Mouse (Mus musculus) G1E (cell line): ENCODE measurements around the gene Itpk1. TPM values are rescaled to one million over a fixed set of nuclear protein-coding genes. Genes with fewer than 3 reads are reported as not detected.

ENCODE experiments used
- ATAC-seq: 2 replicates; pipeline ENCODE4 v1.8.0; 2016; ENCODE audit warnings: mild to moderate bottlenecking; ENCODE audit not compliant: insufficient number of reproducible peaks, poor library complexity, low FRiP score, severe bottlenecking; ENCODE audit errors: extremely low read depth
- DNase-seq: peaks from one replicate; pipeline ENCODE4 v3.0.0; 2012; ENCODE audit warnings: low spot score
- H3K27me3 ChIP-seq: 2 replicates; pipeline ENCODE4 v1.6.1; 2012; ENCODE audit warnings: mild to moderate bottlenecking, low read length, inconsistent platforms; ENCODE audit not compliant: insufficient read depth
- H3K36me3 ChIP-seq: replicated peaks from 2 replicates; pipeline ENCODE3; 2012; ENCODE audit warnings: mild to moderate bottlenecking, inconsistent platforms
- H3K4me1 ChIP-seq: 2 replicates; pipeline ENCODE4 v1.6.1; 2012; ENCODE audit warnings: low read depth, low read length, inconsistent platforms, mixed read lengths; ENCODE audit not compliant: insufficient read depth
- H3K4me3 ChIP-seq: 2 replicates; pipeline ENCODE4 v1.5.1; 2012; ENCODE audit warnings: low read depth, mild to moderate bottlenecking, inconsistent platforms, low read length, moderate library complexity, mixed read lengths
- H3K9me3 ChIP-seq: replicated peaks from 2 replicates; pipeline ENCODE4 v1.6.1; 2012; ENCODE audit warnings: inconsistent platforms
- CTCF ChIP-seq: IDR thresholded peaks from 2 replicates; pipeline ENCODE4 v1.5.1; 2012; ENCODE audit warnings: low read depth, low read length, inconsistent platforms, mixed read lengths
- GATA1 ChIP-seq: IDR thresholded peaks from 2 replicates; pipeline ENCODE4 v1.6.1; 2012; ENCODE audit warnings: borderline replicate concordance, low read length, inconsistent platforms, mixed read lengths
- GATA2 ChIP-seq: IDR thresholded peaks from 2 replicates; pipeline ENCODE4 v1.6.1; 2012; ENCODE audit warnings: low read depth, low read length, inconsistent platforms, borderline replicate concordance
- POLR2AphosphoS5 ChIP-seq: IDR thresholded peaks from 2 replicates; pipeline ENCODE4 v1.6.1; 2012; ENCODE audit warnings: low read depth, low read length, inconsistent platforms; ENCODE audit not compliant: insufficient replicate concordance
- TAL1 ChIP-seq: conservative IDR thresholded peaks from 2 replicates; pipeline ENCODE4 v1.6.1; 2012; ENCODE audit warnings: low read depth, low read length, inconsistent platforms, mixed read lengths
- polyA plus RNA-seq: library from polyadenylated mRNA; stranded (reverse); fragments of >175 nt; gene quantifications from 2 replicates; pipeline ENCODE4 v1.2.3, GENCODE M21; 2012
- total RNA-seq, 2 experiments: library from RNA; stranded (forward) in 1 of 2; stranded (reverse) in 1 of 2; fragments of 200-1000 nt in 1 of 2; fragments of >200 nt in 1 of 2; fragmentation: Nextera tagmentation in 1 of 2; gene quantifications; 2 replicates each; pipeline ENCODE4 v1.2.3; 2014 to 2017

The Itpk1 gene
- total and polyA plus RNA-seq, 3 experiments: 2.5 to 6.4 (median 2.7) TPM

DNA sequence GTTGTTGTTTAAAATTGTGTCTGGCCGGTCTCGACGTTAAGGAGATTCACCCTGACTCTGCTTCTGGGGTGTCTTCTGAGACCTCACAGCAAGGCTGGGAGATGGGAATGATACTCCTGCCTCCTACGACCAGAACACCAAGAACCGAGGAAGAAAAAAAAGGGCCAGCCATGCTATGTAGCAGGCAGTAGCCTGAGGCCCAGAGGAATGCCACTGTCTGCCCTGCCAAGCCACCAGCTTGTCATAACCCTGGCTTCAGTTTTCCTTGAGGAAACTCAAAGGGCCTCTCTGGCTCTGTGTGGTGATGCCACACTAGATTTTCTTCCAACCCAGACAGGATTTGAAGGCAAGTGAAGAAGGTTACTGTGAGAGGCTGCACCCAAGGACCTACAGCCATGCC lies 79.6 kb downstream of the Itpk1 start:
- Histone ChIP-seq H3K9me3 (no peaks in the 10 kb centered on the region), H3K27me3 (no peaks in the 10 kb centered on the region; the same call in 1 of the 2 replicates), H3K4me3 (no peak overlapping the region), H3K4me1 (no peaks in the 10 kb centered on the region), H3K36me3 (peaks cover 15% of the 10 kb centered on the region)
- ATAC-seq (no peak), DNase-seq (no peak)
- TF ChIP-seq POLR2AphosphoS5 (no peak), CTCF (no peak), GATA1 (no peak), TAL1 (no peak), GATA2 (no peak)

DNA sequence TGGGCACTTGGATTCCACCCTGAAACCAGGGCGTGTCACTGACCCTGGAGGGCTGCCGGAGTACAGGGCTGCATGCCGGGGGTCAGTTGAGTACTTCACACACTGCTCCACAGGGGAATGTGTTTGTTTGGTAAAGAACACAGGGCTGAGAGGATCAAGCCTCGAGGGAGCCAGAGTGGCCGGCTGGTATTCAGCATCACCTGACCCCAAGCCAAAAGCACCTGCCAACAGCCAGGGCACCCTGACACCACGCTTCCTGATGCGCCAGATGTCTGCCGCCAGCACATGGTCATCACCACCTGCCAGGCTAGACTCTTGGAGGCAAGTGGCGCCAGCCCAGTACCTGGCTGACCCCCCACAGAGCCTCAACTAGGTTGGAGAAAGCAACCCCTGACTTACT lies 80.9 kb downstream of the Itpk1 start:
- no peak for ATAC-seq
- TF ChIP-seq GATA2: no peak
- no peak for TF ChIP-seq TAL1
- TF ChIP-seq GATA1: no peak
- TF ChIP-seq POLR2AphosphoS5: no peak
- TF ChIP-seq CTCF: no peak
- Histone ChIP-seq H3K27me3 (no peaks in the 10 kb centered on the region; the same call in 1 of the 2 replicates), H3K4me3 (0 out of 2 replicates have a peak overlapping the region, but pooled peaks have one; percentile 15), H3K36me3 (peaks cover 15% of the 10 kb centered on the region), H3K4me1 (no peaks in the 10 kb centered on the region), H3K9me3 (no peaks in the 10 kb centered on the region)
- DNase-seq: no peak

DNA sequence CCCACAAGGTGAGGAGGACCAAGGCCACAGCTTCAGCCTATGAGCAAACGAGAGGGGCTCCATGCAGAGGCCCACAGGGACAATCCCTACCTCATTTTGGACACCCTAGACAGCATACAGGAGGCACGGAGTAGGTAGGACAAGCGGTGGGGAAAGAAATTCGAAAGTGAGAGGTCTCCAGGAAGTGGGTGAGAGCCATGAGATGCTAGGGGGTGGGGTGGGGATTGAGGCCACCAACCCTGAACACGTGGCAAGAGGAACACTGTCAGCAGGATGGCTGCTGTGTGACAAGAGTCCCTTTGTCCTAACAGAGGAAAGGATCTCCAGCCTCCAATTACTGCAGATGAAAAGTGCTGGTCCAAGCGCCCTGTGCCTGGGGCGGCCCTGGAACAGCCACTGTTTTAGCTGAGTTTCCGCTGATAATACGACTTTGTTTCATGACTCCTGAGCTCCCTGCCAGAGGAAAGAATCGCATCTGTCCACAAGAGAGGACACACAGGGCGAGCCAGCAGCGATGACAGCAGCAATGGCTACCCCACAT lies 82.4 kb downstream of the Itpk1 start:
- no peak for DNase-seq
- ATAC-seq: no peak

DNA sequence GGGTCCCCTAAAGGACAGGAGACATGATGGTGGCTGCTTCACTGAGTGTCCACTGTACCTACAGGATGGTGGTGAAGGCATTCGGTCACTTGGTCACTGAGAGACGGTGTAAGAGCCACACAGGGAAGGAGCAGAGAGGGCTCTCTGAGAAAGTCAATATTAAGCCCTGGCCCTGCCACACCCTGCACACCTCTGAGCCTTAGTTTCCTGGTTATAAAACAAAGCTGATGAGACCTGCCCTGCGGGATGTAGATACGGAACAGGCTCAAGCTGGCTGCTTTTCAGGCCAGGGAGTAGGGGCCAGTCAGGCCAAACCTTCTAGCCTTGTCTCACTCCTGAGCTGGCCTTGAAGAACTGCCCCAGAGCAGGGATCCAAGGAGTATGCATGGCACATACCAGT lies 82.9 kb downstream of the Itpk1 start:
- DNase-seq: no peak
- no peaks in the 10 kb centered on the region for H3K9me3 ChIP-seq

More for the DNA sequence above, 82.4 kb downstream of the Itpk1 start:
- Histone ChIP-seq H3K27me3 (peaks cover 3% of the 10 kb centered on the region; the same call in 1 of the 2 replicates), H3K4me1 (no peaks in the 10 kb centered on the region), H3K9me3 (no peaks in the 10 kb centered on the region), H3K36me3 (peaks cover 15% of the 10 kb centered on the region), H3K4me3 (no peak overlapping the region)
- TF ChIP-seq GATA2 (no peak), GATA1 (no peak), POLR2AphosphoS5 (no peak), TAL1 (no peak), CTCF (no peak)

DNA sequence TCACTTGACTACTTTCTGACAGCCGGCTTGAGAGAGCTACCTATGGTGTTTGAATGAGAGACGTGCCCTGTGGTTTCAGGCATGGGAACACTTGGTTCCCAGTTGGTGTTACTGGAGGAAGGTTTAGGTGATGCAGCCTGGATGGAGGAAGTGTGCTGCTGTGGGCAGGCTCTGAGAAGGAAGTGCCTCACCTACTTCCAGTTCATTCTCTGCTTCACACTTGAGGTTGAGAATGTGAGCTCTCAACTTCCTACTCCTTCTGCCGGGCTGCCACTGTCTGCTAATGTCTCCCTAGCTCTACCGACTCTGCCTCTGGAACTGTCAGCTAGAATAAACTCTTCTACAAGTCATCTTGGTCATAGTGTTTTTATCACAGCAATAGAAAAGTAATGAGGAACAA lies 83.5 kb downstream of the Itpk1 start:
- H3K27me3 ChIP-seq: peaks cover 3% of the 10 kb centered on the region; the same call in 1 of the 2 replicates
- TF ChIP-seq POLR2AphosphoS5: no peak
- TF ChIP-seq GATA2: no peak
- TF ChIP-seq CTCF: no peak
- TF ChIP-seq GATA1: no peak
- no peak for TF ChIP-seq TAL1
- no peak overlapping the region for H3K4me3 ChIP-seq
- H3K9me3 ChIP-seq: no peaks in the 10 kb centered on the region
- ATAC-seq (no peak), DNase-seq (no peak)
- H3K36me3 ChIP-seq: peaks cover 15% of the 10 kb centered on the region
- H3K4me1 ChIP-seq: no peaks in the 10 kb centered on the region

More for the DNA sequence above, 82.9 kb downstream of the Itpk1 start:
- Histone ChIP-seq H3K27me3 (peaks cover 3% of the 10 kb centered on the region; the same call in 1 of the 2 replicates), H3K4me3 (no peak overlapping the region), H3K4me1 (no peaks in the 10 kb centered on the region), H3K36me3 (peaks cover 15% of the 10 kb centered on the region)
- ATAC-seq: no peak
- no peak for TF ChIP-seq GATA2
- no peak for TF ChIP-seq CTCF
- no peak for TF ChIP-seq TAL1
- TF ChIP-seq POLR2AphosphoS5: no peak
- TF ChIP-seq GATA1: no peak

DNA sequence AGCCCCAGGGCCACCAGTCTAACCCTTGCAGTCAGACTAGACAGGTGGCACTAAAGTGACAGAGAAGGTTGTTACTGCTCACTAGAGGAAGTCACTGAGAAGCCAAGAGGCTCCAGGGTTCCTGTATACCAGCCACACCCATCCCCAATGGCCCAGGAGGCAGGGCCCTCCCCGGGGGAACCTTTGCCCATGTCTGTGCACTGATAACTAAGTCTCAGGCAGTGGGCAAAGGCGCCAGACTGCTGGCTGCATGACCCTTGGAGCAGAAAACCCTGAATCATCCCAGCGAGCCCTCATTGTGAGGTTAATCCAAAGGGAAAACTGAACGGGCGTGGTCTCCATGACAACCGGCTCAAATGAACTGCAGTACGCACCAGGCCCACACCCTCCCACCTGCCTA lies 84.8 kb downstream of the Itpk1 start:
- H3K9me3 ChIP-seq: no peaks in the 10 kb centered on the region
- no peak overlapping the region for H3K4me3 ChIP-seq
- no peaks in the 10 kb centered on the region for H3K4me1 ChIP-seq
- TF ChIP-seq CTCF (no peak), GATA1 (no peak), GATA2 (no peak), TAL1 (no peak), POLR2AphosphoS5 (no peak)
- ATAC-seq (no peak), DNase-seq (no peak)
- peaks cover 3% of the 10 kb centered on the region; the same call in 1 of the 2 replicates for H3K27me3 ChIP-seq
- peaks cover 15% of the 10 kb centered on the region for H3K36me3 ChIP-seq

DNA sequence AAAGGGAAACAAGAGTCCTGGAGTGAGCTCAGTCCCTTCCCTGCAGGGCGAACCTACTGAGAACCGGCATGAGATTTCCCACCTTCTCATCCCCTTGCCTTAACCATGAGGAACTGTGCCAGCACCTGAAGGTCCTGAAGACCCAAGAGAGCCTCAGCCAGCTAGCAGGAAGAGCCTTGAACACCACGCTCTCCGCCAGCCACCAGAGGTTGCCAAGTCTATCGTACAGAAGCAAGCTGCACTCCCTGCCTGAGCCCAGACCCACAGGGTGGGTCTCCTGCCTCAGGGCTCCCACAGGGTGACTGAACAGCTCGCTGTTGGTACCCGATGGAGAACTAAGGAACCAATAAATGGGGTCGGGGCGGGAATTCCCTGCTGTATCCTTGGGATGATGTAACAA lies 86.6 kb downstream of the Itpk1 start:
- DNase-seq (no peak), ATAC-seq (no peak)
- Histone ChIP-seq H3K4me1 (no peaks in the 10 kb centered on the region), H3K4me3 (no peak overlapping the region), H3K27me3 (peaks cover 3% of the 10 kb centered on the region; the same call in 1 of the 2 replicates), H3K9me3 (no peaks in the 10 kb centered on the region), H3K36me3 (peaks cover 14% of the 10 kb centered on the region)
- TF ChIP-seq POLR2AphosphoS5 (no peak), CTCF (no peak), GATA1 (no peak), GATA2 (no peak), TAL1 (no peak)
